Mouse (Mus musculus) gastrocnemius, adult 18-20 months (tissue): ENCODE data around the gene Syt1. TPM values are rescaled to one million over a fixed set of nuclear protein-coding genes. Genes with fewer than 3 reads are reported as not detected.

Source experiments
- DNase-seq: peaks from one replicate; pipeline ENCODE4 v3.0.0; 2021; ENCODE audit warnings: low spot score
- total RNA-seq, 2 experiments: library from RNA; stranded (reverse); gene quantifications; 2 replicates each; pipeline ENCODE4 v1.2.3; 2021

Gene Syt1
- total RNA-seq, 2 experiments from 2014 or later: 0.05 TPM; not detected in 1

- no peak for DNase-seq
Measured at GRCm38 (mm10) chr10:108765564-108765963, 245.2 kb downstream of the Syt1 start.

- no peak for DNase-seq
Measured at GRCm38 (mm10) chr10:108763722-108764121, 247.1 kb downstream of the Syt1 start.

- DNase-seq: no peak
Measured at GRCm38 (mm10) chr10:108753304-108753703, 257.5 kb downstream of the Syt1 start.

- DNase-seq: no peak
Measured at GRCm38 (mm10) chr10:108743759-108744158, 267.0 kb downstream of the Syt1 start.

- DNase-seq: peak; percentile 12
Measured at GRCm38 (mm10) chr10:108733982-108734381, 276.8 kb downstream of the Syt1 start.

GRCm38 (mm10) chr10:108728961-108729360, 281.8 kb downstream of the Syt1 start:
- no peak for DNase-seq

- DNase-seq: no peak
Measured at GRCm38 (mm10) chr10:108726391-108726790, 284.4 kb downstream of the Syt1 start.

GRCm38 (mm10) chr10:108724878-108725277, 285.9 kb downstream of the Syt1 start:
- DNase-seq: no peak

GRCm38 (mm10) chr10:108710514-108710913, 300.3 kb downstream of the Syt1 start:
- DNase-seq: no peak

- no peak for DNase-seq
Measured at GRCm38 (mm10) chr10:108705658-108706057, 305.1 kb downstream of the Syt1 start.

- DNase-seq: no peak
Measured at GRCm38 (mm10) chr10:108701361-108702128, 309.2 kb downstream of the Syt1 start.

GRCm38 (mm10) chr10:108699946-108700345, 310.8 kb downstream of the Syt1 start, which contains the start of gene Gm5136:
Gene Gm5136 (minus strand): TSS chr10:108700160.
- no peak for DNase-seq

- DNase-seq: no peak
Measured at GRCm38 (mm10) chr10:108697062-108697461, 313.7 kb downstream of the Syt1 start.

- DNase-seq: no peak
Measured at GRCm38 (mm10) chr10:108690954-108691353, 319.8 kb downstream of the Syt1 start.

GRCm38 (mm10) chr10:108686696-108687095, 324.1 kb downstream of the Syt1 start:
- DNase-seq: no peak

- DNase-seq: no peak
Measured at GRCm38 (mm10) chr10:108679675-108680390, 330.9 kb downstream of the Syt1 start.

GRCm38 (mm10) chr10:108677053-108677452, 333.7 kb downstream of the Syt1 start:
- no peak for DNase-seq

- DNase-seq: no peak
Measured at GRCm38 (mm10) chr10:108668944-108669343, 341.8 kb downstream of the Syt1 start.

GRCm38 (mm10) chr10:108660295-108660694, 350.5 kb downstream of the Syt1 start:
- DNase-seq: no peak

GRCm38 (mm10) chr10:108658300-108658699, 352.5 kb downstream of the Syt1 start:
- no peak for DNase-seq

- no peak for DNase-seq
Measured at GRCm38 (mm10) chr10:108657669-108658068, 353.1 kb downstream of the Syt1 start.

- no peak for DNase-seq
Measured at GRCm38 (mm10) chr10:108656898-108657297, 353.9 kb downstream of the Syt1 start.

- DNase-seq: no peak
Measured at GRCm38 (mm10) chr10:108655074-108655473, 355.7 kb downstream of the Syt1 start.
